Mouse (Mus musculus) left cerebral cortex, adult 9 months (tissue): ENCODE measurements around the gene Kcnk16.
A peak's percentile ranks its signal among the peaks of the same experiment; 100 is the strongest.
"Not testable (repeated sequence)": the region's sequence is repeated elsewhere in the genome, so short reads cannot be mapped to it uniquely, and the experiment has no call there.

ENCODE experiments used
- DNase-seq, 2 experiments: peaks; one replicate each; pipeline ENCODE4 v3.0.0; 2022; ENCODE audit warnings: low spot score in 2 of 2

Gene Kcnk16

GRCm38 (mm10) chr14:20269082-20269809, at the start of gene Kcnk16:
Kcnk16 (minus strand) TSS chr14:20269199.
- no peak for DNase-seq

- no peak for DNase-seq
These were observed 46.1 kb upstream of the Kcnk16 start for GRCm38 (mm10) chr14:20315137-20315536.

DNA sequence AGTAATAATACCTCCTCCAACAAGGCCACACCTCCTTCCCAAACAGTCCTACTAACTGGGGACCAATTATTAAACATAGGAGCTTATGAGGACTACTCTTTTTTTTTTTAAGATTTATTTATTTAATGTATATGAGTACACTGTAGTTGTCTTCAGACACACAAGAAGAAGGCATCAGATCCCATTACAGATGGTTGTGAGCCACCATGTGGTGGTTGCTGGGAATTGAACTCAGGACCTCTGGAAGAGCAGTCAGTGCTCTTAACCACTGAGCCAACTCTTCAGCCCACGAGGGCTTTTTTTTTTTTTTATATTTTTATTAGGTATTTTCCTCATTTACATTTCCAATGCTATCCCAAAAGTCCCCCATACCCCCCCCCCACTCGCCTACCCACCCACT, 36.1 kb upstream of the Kcnk16 start:
- DNase-seq: not testable (repeated sequence)

DNA sequence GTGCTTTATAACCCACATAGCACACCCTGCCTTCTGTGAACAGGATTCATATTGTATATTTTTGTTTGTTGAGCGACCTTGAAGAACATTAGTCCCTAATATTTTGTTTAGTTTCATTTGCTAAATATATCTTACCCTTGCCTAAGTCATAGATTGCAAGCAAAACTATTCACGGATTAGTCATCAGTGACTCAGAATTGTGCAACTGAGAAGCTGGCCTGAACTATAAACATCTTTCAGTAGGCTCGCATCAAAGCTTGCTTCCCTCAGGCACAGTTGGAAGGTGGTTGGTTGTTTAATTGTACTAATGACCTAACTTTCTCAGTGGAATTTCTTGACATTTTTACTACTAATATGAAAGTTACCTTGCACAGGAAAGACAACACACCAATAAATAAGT, 29.1 kb upstream of the Kcnk16 start:
- DNase-seq: no peak

DNA sequence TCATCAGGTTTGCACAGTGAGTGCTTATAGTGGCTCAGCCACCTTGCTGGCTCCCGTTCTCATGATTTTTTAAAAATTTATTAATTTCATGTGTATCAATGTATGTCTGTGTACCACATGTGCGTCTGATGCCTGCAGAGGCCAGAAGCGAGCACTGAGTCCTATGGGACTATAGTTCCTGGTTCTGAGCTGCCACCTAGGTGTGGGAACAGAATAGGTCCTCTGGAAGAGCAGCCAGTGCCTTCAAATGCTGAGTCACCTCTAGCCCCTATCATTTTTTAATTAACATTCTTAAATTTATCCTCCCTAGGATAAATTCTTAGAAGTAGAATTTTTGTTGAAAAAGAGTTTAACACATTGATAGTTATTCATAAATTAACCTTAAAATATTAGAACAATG, 28.6 kb upstream of the Kcnk16 start:
- no peak for DNase-seq

DNA sequence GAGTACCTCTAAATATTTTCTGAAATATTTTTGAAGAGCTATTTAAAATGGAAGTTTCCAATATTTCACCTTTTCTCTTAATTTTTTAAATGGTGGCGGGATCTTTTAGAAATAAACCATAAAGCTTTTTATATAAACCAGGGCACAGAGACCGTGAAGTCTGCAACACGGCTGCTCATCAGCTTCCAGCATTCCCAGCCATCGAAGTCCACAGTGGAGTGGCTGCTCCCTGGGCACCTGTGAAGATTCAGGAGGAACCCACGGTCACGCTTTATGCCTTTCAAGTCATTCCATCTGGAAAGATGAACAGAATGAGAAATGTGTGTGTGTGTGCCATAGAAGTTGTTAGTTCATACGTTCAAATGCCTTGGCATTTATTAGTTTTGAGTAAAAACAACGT, 25.9 kb upstream of the Kcnk16 start:
- no peak for DNase-seq

DNA sequence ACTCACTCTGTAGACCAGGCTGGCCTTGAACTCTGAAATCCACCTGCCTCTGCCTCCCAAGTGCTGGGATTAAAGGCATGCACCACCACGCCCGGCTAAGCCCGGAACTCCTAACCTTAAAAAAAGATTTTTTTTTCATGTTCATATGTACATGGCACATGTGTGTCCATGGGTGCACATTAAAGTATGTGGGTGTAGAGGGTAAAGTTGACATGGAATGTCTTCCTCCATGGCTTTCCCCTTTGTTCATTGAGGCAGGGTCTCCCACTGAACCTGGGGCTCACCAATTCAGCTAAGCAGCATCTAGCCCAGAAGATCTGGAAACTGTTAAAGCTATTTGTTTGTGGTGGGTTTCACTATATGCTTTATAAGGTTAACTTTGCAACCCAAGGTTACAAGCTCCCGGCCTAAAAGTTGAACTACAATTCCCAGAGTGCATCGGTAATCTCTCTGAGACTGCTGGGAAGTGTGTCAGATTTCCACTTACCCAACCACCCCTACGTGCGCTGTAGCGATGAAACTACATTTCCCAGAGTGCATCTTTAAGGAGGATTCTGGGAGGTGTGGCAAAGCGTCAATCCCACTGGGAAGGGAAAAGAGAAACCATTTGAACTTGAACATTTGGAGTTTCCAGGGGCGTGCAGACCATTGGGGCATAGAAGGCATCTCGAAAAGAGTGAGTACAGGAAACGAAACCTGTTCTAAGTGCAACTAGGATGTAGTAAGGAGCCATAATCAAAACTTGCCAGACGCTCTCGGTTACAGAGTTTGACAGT, 25.3 kb upstream of the Kcnk16 start, which contains the start of gene Nudt13:
Gene Nudt13, plus strand, starts transcription at position 581 of the 776 bp plus-strand sequence.
- peak; percentile 83 to 93 for DNase-seq

GRCm38 (mm10) chr14:20291391-20291790, 22.4 kb upstream of the Kcnk16 start:
- DNase-seq: no peak

- peak in 1 of 2 experiments; percentile 53 for DNase-seq
These were observed 578 bp downstream of the Kcnk16 start for GRCm38 (mm10) chr14:20268421-20268820.

GRCm38 (mm10) chr14:20262346-20262745, 6.7 kb downstream of the Kcnk16 start:
- DNase-seq: no peak

GRCm38 (mm10) chr14:20258185-20259113, 10.6 kb downstream of the Kcnk16 start:
- DNase-seq: peak in 1 of 2 experiments; percentile 83

DNA sequence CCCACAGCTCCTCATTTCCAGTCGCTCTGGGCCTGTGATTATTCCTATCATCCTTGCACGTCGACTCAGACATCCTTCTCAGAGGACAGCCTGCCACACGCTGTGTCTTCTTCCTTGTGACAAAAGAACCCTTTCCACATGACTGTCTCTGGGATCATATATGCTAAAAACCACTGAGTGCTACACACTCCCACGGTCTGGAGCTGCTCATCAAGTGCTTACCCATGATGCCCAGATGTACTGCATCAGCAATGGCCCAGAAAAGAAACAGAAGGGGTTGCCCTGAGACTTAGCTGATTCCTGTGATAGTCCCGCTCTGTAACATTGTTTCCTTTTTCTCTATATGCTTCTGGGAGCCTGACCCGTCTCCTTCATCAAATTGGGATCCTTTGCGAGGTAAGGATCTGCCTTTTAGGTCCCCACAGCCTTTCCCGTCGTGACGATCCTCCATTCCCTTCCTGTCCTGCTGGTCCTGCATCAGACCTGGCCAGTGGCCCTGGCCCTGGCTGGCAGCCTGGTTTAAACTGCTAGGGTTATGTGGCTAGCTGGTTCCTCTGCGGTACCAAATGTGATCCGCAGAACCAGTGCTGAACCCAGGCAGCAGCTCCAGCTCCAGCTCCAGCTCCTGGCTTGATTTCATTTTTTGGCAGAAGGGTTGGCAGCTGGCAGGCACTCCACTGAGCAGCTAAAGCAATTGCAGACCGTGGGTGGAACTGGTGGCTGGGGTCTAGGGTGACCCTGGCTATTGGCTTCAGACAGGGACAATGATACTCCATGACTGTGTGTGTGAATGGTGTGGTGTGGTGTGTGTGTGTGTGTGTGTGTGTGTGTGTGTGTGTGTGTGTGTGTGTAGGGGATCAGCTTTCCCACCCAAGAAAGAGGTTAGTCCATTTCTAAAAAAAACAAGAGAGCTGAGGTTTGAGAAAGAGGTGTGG, 18.5 kb downstream of the Kcnk16 start:
- peak in 1 of 2 experiments; percentile 31 for DNase-seq

GRCm38 (mm10) chr14:20248001-20248400, 21.0 kb downstream of the Kcnk16 start:
- DNase-seq: no peak

DNA sequence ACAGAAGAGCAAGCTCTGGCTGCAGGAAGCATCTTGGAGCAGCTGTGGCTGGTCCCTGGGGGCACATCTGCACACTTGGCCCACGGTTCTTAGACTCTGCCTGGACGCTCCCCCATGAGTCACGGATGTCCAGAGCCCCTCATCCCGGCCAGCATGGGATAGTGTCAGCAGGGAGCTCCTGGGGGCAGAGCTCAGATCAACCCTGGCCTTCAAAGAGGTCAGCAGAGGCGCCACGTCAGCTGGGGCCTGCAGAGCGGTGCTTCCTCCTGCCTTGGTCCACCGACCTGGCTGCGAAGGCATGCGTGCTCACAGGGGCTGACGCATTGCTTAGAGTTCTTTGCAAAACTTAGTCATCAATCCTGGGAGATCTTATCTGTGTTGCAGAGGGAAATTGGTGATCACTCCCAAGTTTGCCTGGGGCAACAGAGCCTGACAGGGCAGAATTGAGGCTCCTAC, 22.2 kb downstream of the Kcnk16 start:
- DNase-seq: no peak

DNA sequence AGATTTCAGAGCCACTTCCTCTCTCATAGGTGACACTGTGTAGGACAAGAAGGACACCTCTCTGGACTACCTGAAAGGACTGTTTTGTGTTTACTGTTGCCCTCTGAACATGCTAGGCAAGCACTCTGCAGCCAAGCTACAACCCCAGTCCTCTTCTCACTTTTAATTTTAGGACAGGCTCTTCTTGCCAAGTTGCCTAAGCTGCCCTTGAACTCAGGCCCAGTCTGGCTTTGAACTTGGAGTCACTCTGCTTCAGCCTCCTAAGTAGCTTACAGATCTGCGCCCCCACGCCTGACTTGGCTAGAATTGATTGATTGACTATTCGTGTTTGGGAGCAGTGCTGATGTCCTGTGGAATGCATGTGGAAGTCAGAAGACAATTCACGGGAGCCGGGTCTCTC, 23.1 kb downstream of the Kcnk16 start:
- DNase-seq: no peak

DNA sequence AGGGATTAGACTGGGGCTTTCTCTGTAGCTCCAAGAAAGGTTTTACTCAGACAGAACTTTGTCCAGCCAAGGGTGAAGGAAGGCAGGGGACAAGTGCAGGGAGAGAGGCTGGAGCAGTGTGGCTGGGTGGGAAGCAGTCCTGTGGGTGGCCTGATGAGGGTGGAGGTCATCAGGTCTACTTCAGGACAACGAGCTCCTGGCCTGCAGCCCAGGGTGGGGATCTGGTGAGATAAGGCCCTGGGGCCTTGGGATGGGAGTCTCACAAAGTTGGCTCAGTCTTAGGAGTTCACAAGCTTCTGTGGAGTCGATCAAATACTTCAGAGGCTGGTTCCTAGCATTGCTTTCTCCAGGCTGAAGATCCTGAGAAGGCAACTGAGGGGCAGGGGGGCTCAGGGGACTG, 23.7 kb downstream of the Kcnk16 start:
- DNase-seq: no peak

GRCm38 (mm10) chr14:20243158-20243557, 25.8 kb downstream of the Kcnk16 start:
- DNase-seq: no peak

- no peak for DNase-seq
These were observed 26.5 kb downstream of the Kcnk16 start for GRCm38 (mm10) chr14:20242454-20242853.

DNA sequence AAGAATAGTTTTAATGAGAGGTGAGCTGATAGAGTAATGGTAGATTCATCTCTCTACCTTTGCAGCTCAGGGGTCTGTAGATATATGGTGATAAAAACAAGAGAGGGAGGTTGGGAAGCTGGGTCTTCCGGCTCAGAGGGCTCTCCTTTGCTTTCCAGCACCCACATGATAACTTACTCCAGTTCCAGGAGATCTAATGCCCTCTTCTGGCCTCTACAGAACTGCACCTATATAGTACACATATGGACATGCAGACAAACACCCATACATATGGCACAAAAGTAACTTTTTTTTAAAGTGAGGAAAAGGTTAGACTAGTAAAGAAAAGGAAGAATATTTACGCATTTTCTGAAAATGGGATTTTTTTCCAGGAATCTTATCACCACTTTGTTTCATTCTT, 34.6 kb downstream of the Kcnk16 start:
- DNase-seq: no peak
